Mouse (Mus musculus): ENCODE data around the gene Ppm1l. TPM values are rescaled to one million over a fixed set of nuclear protein-coding genes. Genes with fewer than 3 reads are reported as not detected.
"Not testable (repeated sequence)": the region's sequence is repeated elsewhere in the genome, so short reads cannot be mapped to it uniquely, and the experiment has no call there.

Ppm1l gene
- total and polyA plus RNA-seq, 3 experiments = 7.6 to 31.3 (median 24.1) TPM

DNA sequence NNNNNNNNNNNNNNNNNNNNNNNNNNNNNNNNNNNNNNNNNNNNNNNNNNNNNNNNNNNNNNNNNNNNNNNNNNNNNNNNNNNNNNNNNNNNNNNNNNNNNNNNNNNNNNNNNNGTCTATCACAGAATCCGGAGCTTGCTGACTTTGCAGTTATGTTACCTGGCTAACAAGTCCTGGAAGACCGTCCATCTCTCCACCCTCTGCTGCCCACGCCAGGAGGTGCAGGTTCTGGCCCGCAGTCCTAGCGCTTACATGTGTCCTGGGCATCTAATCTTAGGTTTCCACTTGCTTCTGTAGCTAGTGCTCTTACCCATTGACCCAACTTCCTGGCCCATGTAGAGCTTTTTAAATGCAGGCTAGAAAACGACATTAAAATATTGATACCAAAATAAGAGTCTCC, 99.5 kb downstream of the Ppm1l start:
- Histone ChIP-seq H3K36me3 (ENCODE audit: control insufficient read depth, insufficient read depth, low read length) (no peaks in the 10 kb centered on the region), H3K4me3 (no peak overlapping the region), H3K79me2 (replicated peaks; ENCODE audit: control insufficient read depth, insufficient read depth, low read length) (no peaks in the 10 kb centered on the region; the same call in 1 of the 2 replicates), H3K27me3 (ENCODE audit: control insufficient read depth, insufficient read depth, low read length) (no peaks in the 10 kb centered on the region), H3K27ac (no peak overlapping the region), H3K4me1 (ENCODE audit: control insufficient read depth, insufficient read depth, low read length) (no peaks in the 10 kb centered on the region), H3K9ac (ENCODE audit: low read depth, low read length) (no peak overlapping the region)
- WGBS = 59% methylated on average over 6 of the region's 6 CpGs
- DNase-seq = no peak
- intact Hi-C loops (cut with DNase I) = no loop called here
- 0 out of 2 replicates have a peak, but pooled peaks have one; percentile 5 for TF ChIP-seq CTCF (IDR thresholded peaks at IDR 0.05)
- TF ChIP-seq EP300 (IDR thresholded peaks at IDR 0.05; ENCODE audit: insufficient read depth, low read depth, low read length) = no peak

- Histone ChIP-seq H3K36me3 (ENCODE audit: control insufficient read depth, insufficient read depth, low read length) (no peaks in the 10 kb centered on the region), H3K79me2 (replicated peaks; ENCODE audit: control insufficient read depth, insufficient read depth, low read length) (no peaks in the 10 kb centered on the region; the same call in 1 of the 2 replicates), H3K4me1 (ENCODE audit: control insufficient read depth, insufficient read depth, low read length) (peaks cover under 1% of the 10 kb centered on the region; the same call in 1 of the 2 replicates), H3K27ac (no peak overlapping the region), H3K9ac (ENCODE audit: low read depth, low read length) (no peak overlapping the region), H3K4me3 (no peak overlapping the region), H3K27me3 (ENCODE audit: control insufficient read depth, insufficient read depth, low read length) (no peaks in the 10 kb centered on the region)
- 55% methylated on average over 3 of the region's 3 CpGs for WGBS
- intact Hi-C loops (cut with DNase I) = no loop called here
- no peak for DNase-seq
- TF ChIP-seq POLR2A (IDR thresholded peaks at IDR 0.05; ENCODE audit: insufficient read depth, low read depth, low read length) = no peak
- TF ChIP-seq EP300 (IDR thresholded peaks at IDR 0.05; ENCODE audit: insufficient read depth, low read depth, low read length) = no peak
- TF ChIP-seq CTCF (IDR thresholded peaks at IDR 0.05) = no peak
These were observed 106.1 kb downstream of the Ppm1l start for GRCm38 (mm10) chr3:69422741-69423140.

DNA sequence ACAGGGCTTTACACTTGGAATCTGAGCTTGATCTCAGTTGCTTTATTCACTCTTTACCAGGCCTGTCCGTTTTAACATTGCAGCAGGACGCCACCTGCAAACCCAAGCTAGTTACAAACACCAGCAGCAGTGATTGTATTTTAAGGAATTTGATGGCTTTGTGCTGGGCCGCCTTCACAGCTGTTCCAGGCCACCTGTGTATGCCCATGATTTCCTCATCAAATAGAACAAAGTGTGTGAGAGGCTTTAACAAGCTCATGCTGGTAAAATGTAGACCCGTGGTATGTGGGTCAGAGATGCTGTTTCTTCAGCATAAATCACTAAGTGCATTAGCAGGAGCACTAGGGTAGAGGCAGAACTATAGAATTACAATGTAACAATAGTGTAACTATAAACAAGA, 106.7 kb downstream of the Ppm1l start:
- no peak overlapping the region for H3K27ac ChIP-seq
- TF ChIP-seq POLR2A (IDR thresholded peaks at IDR 0.05; ENCODE audit: insufficient read depth, low read depth, low read length) (no peak), EP300 (IDR thresholded peaks at IDR 0.05; ENCODE audit: insufficient read depth, low read depth, low read length) (no peak), CTCF (IDR thresholded peaks at IDR 0.05) (no peak)
- 83% methylated on average over 4 of the region's 4 CpGs for WGBS

GRCm38 (mm10) chr3:69424781-69425180, 108.1 kb downstream of the Ppm1l start:
- intact Hi-C loops (cut with DNase I) = not testable (repeated sequence)

More for the DNA sequence above, 106.7 kb downstream of the Ppm1l start:
- no peak for DNase-seq
- Histone ChIP-seq H3K79me2 (replicated peaks; ENCODE audit: control insufficient read depth, insufficient read depth, low read length) (no peaks in the 10 kb centered on the region; the same call in 1 of the 2 replicates), H3K4me1 (ENCODE audit: control insufficient read depth, insufficient read depth, low read length) (peaks cover 1% of the 10 kb centered on the region; the same call in 1 of the 2 replicates), H3K36me3 (ENCODE audit: control insufficient read depth, insufficient read depth, low read length) (no peaks in the 10 kb centered on the region), H3K27me3 (ENCODE audit: control insufficient read depth, insufficient read depth, low read length) (no peaks in the 10 kb centered on the region), H3K9ac (ENCODE audit: low read depth, low read length) (no peak overlapping the region), H3K4me3 (no peak overlapping the region)
- intact Hi-C loops (cut with DNase I) = no loop called here

GRCm38 (mm10) chr3:69427259-69427658, 110.6 kb downstream of the Ppm1l start:
- 40% methylated on average over 4 of the region's 4 CpGs for WGBS
- intact Hi-C loops (cut with DNase I) = no loop called here
- H3K9ac ChIP-seq (ENCODE audit: low read depth, low read length) = no peak overlapping the region
- H3K36me3 ChIP-seq (ENCODE audit: control insufficient read depth, insufficient read depth, low read length) = no peaks in the 10 kb centered on the region
- peaks cover 1% of the 10 kb centered on the region; the same call in 1 of the 2 replicates for H3K4me1 ChIP-seq (ENCODE audit: control insufficient read depth, insufficient read depth, low read length)
- H3K27me3 ChIP-seq (ENCODE audit: control insufficient read depth, insufficient read depth, low read length) = no peaks in the 10 kb centered on the region
- no peak overlapping the region for H3K4me3 ChIP-seq
- DNase-seq = peak in 1 of 2 experiments; percentile 29
- peak overlapping the region; percentile 4 for H3K27ac ChIP-seq
- TF ChIP-seq POLR2A (IDR thresholded peaks at IDR 0.05; ENCODE audit: insufficient read depth, low read depth, low read length) = no peak
- TF ChIP-seq CTCF (IDR thresholded peaks at IDR 0.05) = no peak
- no peak for TF ChIP-seq EP300 (IDR thresholded peaks at IDR 0.05; ENCODE audit: insufficient read depth, low read depth, low read length)
- H3K79me2 ChIP-seq (replicated peaks; ENCODE audit: control insufficient read depth, insufficient read depth, low read length) = no peaks in the 10 kb centered on the region; the same call in 1 of the 2 replicates

More at GRCm38 (mm10) chr3:69424781-69425180, 108.1 kb downstream of the Ppm1l start:
- not testable (repeated sequence) for H3K27ac ChIP-seq; DNase-seq; H3K27me3 ChIP-seq (ENCODE audit: control insufficient read depth, insufficient read depth, low read length); H3K9ac ChIP-seq (ENCODE audit: low read depth, low read length); H3K79me2 ChIP-seq (replicated peaks; ENCODE audit: control insufficient read depth, insufficient read depth, low read length); H3K36me3 ChIP-seq (ENCODE audit: control insufficient read depth, insufficient read depth, low read length); H3K4me1 ChIP-seq (ENCODE audit: control insufficient read depth, insufficient read depth, low read length); H3K4me3 ChIP-seq
- 84% methylated on average over 2 of the region's 2 CpGs for WGBS

- Histone ChIP-seq H3K27ac (no peak overlapping the region), H3K27me3 (ENCODE audit: control insufficient read depth, insufficient read depth, low read length) (no peaks in the 10 kb centered on the region), H3K4me1 (ENCODE audit: control insufficient read depth, insufficient read depth, low read length) (peaks cover 1% of the 10 kb centered on the region; the same call in 1 of the 2 replicates), H3K4me3 (no peak overlapping the region), H3K36me3 (ENCODE audit: control insufficient read depth, insufficient read depth, low read length) (no peaks in the 10 kb centered on the region), H3K79me2 (replicated peaks; ENCODE audit: control insufficient read depth, insufficient read depth, low read length) (no peaks in the 10 kb centered on the region), H3K9ac (ENCODE audit: low read depth, low read length) (no peak overlapping the region)
- intact Hi-C loops (cut with DNase I) = no loop called here
- 71% methylated on average over 3 of the region's 3 CpGs for WGBS
- TF ChIP-seq EP300 (IDR thresholded peaks at IDR 0.05; ENCODE audit: insufficient read depth, low read depth, low read length) = no peak
- no peak for TF ChIP-seq POLR2A (IDR thresholded peaks at IDR 0.05; ENCODE audit: insufficient read depth, low read depth, low read length)
- no peak for TF ChIP-seq CTCF (IDR thresholded peaks at IDR 0.05)
- DNase-seq = no peak
These were observed 111.6 kb downstream of the Ppm1l start for GRCm38 (mm10) chr3:69428221-69428620.

Data from heart, adult 2 months (tissue).